Mouse (Mus musculus): ENCODE measurements at regions not wholly inside any gene's neighbourhood (a gene's known extent, or its start where the extent isn't known, plus 50 kb on each side); places are given as distances from the start of the nearest gene placed in this dataset.

GRCm38 (mm10) chr8:34483212-34483611, 371.7 kb upstream of the Gm10131 start:
- TF ChIP-seq CTCF (conservative IDR thresholded peaks at IDR 0.05; ENCODE audit: low read length) (no peak), POU5F1 (IDR thresholded peaks at IDR 0.05; ENCODE audit: borderline replicate concordance, low read length) (no peak)

Data from E14TG2a.4 (cell line).